Mouse (Mus musculus): ENCODE results near the gene Rpl39l.
"Not testable (repeated sequence)": the region's sequence is repeated elsewhere in the genome, so short reads cannot be mapped to it uniquely, and the experiment has no call there.

The Rpl39l gene

DNA sequence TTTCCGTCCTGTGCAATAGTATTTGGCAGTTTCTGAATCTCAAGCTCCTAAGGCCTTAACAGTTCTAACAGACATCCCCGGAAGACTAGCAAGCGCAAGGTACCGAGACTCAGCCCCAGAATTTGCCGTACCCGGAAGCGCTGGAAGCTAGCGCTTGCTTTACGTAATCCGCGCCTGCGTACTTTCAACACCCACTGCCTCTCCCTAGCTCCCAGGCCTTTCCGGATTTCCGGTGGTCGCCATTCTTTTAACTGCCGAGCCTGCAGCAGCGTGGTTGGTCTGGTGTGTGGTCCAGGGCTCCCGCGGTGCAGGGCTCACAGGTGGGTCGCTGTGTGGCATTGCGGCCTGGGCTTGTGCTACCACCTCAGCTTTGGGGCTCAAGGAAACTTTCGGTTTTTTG is at the start of gene Rpl39l:
Gene Rpl39l, plus strand, starts transcription at position 222 of the 400 bp plus-strand sequence.
- no peak for DNase-seq (ENCODE audit: low spot score)

DNA sequence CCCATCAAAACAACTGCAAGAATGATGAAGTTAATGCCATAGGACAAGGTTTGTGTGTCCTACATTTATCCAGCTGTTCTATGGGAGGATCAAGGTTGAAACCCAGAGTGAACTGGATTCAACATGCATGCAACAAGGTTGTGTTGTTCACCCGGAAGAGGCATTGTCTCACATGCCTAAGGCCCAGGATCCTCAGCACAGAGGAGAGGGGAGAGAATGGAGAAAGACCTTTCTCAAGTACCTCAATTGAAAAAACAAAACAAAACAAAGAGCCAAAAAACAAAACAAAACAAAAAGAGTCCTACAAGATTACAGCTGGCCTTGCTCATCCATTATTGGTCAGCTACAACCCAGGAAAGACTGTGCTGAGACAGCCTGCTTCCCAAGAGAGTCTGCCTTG is 42.4 kb upstream of the Rpl39l start:
- DNase-seq (ENCODE audit: low spot score), result no peak

DNA sequence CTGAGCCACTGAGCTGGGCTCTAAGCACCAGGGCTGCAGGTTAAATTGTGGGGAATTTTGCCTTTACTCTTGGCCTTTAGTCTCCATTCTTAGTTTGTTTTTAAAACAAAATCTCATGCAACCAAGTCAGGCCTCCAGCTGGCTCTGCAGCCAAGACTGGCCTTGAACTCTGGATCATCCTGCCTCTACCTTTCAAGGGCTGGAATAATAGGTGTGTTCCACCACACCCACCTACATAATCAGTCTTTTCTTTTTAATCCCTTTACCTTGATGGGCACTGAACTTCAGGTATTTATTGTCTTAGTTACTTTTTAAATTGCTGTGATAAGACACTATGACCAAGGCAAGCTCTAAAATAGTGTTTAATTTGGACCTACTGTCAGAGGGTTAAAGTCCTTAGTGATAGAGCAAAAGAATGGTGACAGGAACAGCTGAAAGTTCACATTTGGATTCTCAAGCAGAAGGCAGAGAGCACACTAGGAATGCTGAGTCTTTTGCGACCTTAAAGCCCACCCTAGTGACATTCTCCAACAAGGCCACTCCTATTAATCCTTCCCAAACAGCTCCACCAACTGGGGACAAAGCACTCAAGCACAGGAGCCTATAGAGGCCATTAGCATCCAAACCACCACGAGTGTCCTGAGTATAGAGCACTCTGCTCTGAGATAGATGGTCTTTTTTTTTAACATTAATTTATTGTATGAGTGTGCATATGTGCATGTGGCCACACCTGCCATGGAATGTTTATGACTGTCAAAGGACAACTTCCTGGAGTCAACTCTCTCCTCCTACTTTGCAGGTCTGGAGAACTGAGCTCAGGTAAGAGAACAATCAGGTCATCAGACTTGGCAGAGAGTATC is 40.7 kb upstream of the Rpl39l start:
- DNase-seq (ENCODE audit: low spot score), result no peak

DNA sequence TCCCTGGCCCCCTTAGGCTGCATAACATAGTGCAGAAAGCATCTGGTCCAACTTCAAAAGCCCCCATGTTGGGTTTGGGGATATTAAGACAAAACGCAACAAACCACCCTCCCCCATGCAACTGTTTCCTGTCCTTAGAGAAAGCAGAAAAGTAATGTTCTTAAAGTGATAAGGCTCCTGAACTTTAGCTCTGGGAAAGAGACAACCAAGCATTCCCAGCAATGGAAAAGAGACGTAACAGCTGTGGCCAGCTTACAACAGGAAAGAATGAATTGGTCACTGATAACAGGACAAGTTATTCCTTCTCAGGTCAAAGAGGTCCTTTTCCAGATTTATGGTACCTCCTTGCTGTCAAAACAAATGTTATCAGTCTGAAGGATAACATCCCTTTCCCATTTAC is 26.9 kb upstream of the Rpl39l start:
- DNase-seq (ENCODE audit: low spot score), result no peak

DNA sequence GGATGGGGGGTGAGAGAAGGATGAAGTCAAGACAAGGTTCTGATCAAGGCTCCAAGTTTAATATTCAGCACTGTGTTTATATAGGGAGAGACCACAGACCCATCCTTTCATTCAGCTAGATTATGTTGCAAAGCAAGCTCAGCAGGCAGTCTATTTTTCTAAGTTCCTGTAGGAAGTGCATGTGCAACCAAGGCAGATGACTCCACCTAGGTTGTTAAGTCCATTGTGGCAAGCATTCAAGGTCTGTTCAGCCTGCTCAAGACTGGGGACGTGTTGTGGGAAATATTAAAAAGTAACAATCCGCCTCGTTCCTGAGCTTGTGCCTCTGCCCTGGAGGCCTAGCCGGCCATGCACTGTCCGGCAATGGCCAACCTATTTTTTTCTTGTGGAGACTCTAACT is 22.6 kb upstream of the Rpl39l start:
- no peak for DNase-seq (ENCODE audit: low spot score)

DNA sequence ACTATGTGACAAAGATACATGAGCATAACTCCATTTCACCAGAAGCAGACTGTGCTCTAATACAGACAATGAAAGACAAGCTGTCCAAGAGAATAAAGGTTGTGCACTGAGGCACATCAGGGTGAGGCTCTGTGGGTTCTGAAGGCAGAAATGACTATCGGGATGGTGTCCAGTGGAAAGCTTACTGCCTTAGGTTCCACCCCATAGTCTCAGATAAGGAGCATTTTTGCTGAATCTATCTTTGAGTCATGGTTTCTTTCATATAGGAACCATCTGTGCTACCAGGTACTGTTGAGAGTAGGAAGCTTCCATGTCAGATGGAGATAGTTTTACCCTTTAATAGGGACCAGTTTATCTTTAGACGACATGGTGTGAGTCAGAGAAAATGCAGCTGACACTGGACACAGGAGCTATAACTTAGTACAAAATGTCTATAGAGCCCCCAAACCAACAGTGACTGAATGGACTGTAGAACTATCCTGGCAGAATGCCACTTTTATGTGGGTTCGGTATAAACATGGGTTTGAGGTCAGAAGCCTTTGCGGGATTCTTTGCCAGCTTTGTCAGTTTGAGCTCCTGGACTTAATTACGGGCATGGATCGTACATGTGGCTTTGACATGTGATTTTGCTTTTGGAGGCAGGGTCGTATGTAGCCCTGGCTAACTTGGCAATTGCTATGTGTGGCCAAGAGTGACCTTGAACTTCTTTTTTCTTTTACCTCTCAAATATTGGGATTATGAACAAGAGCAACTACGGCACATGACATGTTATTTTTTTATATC is 712 bp upstream of the Rpl39l start:
- DNase-seq (ENCODE audit: low spot score), result no peak

DNA sequence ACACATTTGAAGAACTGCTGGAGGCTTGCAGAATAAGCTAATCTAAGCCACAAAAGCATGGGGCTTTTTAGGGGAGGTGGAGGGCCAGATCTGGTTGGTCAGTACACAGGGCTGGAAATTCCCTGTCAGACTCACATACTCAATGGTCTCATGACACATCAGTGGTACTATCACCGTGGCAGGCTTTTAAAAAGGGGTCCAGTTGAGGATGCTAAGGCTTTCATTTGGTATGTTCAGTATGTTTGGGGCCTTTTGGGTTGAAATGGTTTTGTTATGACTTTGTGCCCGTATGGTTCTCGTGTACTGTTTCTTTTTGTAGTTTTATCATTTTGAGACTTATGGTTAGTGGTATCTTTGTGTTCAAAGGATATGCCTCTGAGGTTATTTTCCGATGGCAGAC is 1.2 kb downstream of the Rpl39l start:
- DNase-seq (ENCODE audit: low spot score), result no peak

DNA sequence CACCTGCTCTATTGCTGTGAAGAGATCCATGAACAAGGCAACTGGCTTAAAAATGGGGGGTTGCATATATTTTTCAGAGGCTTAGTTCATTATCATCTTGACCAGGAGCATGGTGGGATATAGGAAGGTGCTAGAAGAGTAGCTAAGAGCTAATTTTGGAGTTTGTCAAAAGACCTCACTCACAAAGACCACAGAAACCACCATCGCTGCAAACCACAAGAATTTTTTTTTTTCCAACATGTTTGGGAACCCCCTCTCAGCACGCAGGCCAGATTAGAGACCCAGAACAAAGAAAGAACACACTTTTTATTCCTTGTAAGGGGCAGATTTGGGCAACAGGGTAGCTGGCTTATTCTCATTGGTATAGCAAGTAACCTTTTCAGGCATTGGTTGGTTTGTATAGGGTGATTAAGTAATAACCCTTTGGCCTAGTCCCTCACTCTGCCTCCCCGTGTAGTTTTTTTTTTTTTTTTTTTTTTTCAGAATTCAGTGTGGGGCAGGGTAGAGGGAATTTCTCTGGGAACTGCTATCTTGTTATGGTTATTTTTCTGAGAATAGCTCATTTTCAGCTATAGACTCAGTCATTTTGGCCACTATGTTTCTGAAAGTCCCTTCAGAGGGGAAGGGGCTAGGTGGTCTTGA is 2.3 kb downstream of the Rpl39l start:
- no peak for DNase-seq (ENCODE audit: low spot score)

DNA sequence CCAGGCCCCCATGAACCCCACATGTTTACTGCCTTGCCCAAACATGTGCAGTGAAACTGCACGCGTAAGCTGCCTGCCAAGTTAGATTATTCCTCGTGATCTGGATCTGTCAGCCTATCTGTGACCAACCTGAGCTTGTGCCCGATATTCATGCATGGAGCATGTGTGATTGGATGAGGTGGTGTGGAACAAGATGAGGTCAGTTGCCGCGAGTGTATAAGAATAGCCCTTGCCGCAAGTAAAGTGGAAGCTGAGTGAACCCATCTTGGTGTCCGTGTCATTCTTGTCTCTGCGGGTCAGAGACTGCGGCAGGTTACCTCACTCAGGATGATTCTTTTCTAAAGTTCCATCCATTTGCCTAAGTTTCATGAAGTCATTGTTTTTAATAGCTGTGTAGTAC is 17.4 kb downstream of the Rpl39l start:
- not testable (repeated sequence) for DNase-seq (ENCODE audit: low spot score)

DNA sequence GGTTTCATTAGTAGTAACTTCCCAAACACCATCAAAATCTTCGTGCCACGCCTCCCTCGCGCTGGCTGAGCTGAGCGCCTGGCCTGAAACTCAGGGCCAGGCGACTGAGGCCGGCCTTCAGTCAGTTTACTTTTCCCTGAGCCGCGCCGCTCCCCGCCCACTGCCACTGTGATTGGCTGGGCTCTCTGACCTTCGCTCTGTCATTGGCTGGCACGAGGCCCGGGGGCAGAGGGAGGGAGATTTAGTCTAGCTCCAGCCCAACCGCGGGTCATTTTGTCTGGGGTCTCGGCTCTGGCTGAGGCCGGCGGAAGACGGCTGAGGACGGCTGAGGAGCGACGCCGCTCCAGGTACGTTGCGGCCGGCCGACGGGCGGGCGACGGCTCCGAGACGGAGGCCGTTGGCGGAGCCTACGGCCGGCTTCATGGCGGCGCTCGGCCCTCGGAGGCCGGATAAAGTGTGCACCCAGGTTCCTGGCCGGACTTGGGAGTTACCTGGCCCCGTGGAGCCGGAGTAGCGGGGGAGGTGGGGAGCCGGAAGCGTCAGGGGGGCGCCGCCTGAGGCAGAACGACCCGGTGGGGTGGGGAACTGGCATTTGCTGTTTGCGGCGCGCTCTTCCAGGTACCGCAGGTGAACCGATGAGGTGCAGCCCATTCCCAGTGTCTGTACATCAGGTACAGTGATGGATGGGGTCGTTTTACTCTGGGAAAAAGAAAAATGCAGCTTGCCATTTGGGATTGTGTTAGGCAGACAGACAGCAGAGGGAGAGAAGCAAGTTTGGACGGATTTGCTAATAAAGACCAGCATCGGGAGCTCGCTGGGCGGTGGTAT is 22.9 kb downstream of the Rpl39l start, which contains the start of gene Atf7ip2:
Gene Atf7ip2, plus strand, starts transcription at position 34 of the 828 bp plus-strand sequence.
- DNase-seq (ENCODE audit: low spot score), result peak; percentile 86

DNA sequence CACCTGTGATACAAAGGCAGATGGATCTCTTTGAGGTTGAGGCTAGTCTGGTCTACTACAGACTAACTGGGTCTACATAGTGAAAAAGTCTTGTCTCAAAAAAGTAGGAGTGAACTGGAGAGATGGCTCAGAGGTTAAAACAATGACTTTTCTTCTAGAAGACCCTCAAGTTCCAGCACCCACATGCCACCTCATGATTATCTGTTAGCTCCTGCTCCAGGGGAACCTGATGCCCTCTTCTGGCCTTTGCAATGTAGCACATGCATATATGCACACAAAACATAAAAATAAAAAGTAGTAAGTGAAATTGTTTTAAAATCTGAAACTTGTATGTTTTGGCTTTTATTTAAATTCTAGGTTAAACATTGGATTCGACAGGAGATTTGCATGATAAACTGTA is 38.8 kb downstream of the Rpl39l start:
- no peak for DNase-seq (ENCODE audit: low spot score)

DNA sequence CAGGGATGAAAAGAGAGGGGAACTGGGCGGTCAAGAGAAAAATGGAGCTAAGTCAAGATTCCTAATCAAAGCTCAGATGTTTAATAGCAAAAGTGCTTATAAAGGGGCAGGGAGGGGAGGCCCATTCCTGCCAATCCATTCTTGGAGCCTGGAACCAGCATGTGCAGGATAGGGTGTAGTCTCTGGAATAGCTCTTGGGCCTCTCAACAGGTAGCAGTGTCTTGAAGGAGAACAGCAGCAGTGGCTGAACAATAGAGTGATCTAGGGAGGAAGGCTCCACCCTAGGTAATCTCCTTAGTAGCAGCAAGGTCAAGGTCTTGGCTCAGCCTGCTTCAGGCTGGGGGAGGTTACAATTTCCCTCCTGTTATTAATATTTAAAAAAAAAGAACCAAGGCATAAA is 46.3 kb downstream of the Rpl39l start:
- not testable (repeated sequence) for DNase-seq (ENCODE audit: low spot score)

DNA sequence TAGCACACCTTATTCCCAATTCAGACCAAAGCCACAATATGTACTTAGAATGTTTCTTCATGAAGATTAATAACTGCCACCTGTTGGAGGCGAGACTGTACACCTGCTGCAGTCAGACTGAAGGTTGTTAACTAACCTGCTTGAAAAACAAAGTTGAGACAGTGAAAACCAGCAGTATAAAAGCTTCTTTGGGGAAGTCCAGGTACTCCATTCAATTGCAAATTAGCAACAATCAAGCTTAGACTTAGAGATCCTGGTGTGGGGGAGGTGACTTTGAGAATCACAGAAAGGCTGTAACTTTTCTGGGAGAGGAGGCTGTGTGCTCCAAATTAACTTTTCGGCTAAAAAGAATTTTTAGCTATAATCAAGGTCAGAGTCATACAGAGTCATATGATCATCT is 47.0 kb downstream of the Rpl39l start:
- not testable (repeated sequence) for DNase-seq (ENCODE audit: low spot score)
